ENCODE assay signal across 8 mouse cellular contexts in genomic region chr3:82145978-82146377, GRCm38 (mm10). TPM values are rescaled to one million over a fixed set of nuclear protein-coding genes. Genes with fewer than 3 reads are reported as not detected.
DNase-seq lines count a peak whose midpoint lies in the region; ATAC-seq and TF ChIP-seq lines count a peak whose summit lies in the region.

No protein-coding gene starts in this region.

- no peak for ATAC-seq in lung, postnatal 0 days

- no peak overlapping the region for H3K9ac ChIP-seq in lung, postnatal 0 days (replicated peaks; ENCODE audit: low read depth)

- H3K4me1 ChIP-seq in lung, postnatal 0 days (ENCODE audit: insufficient read depth, low read depth, low read length), result no peaks in the 10 kb centered on the region; the same call in 1 of the 2 replicates
- peaks cover 15% of the 10 kb centered on the region for H3K4me1 ChIP-seq in midbrain, embryonic 10.5 days

- no peak for TF ChIP-seq EP300 in lung, postnatal 0 days (IDR thresholded peaks at IDR 0.05)

- no peaks in the 10 kb centered on the region for H3K9me3 ChIP-seq in lung, postnatal 0 days (ENCODE audit: low read length)
- no peaks in the 10 kb centered on the region for H3K9me3 ChIP-seq in midbrain, embryonic 10.5 days (replicated peaks)

- no peaks in the 10 kb centered on the region for H3K36me3 ChIP-seq in lung, postnatal 0 days (ENCODE audit: insufficient read depth, low read length)
- no peaks in the 10 kb centered on the region for H3K36me3 ChIP-seq in midbrain, embryonic 10.5 days

- H3K27me3 ChIP-seq in lung, postnatal 0 days (replicated peaks; ENCODE audit: insufficient read depth, low read length), result no peaks in the 10 kb centered on the region
- H3K27me3 ChIP-seq in midbrain, embryonic 10.5 days (ENCODE audit: low read depth, poor library complexity, severe bottlenecking), result peaks cover 24% of the 10 kb centered on the region

- peak overlapping the region; percentile 33; the same call in 1 of the 2 replicates for H3K27ac ChIP-seq in lung, postnatal 0 days (ENCODE audit: low read length)
- H3K27ac ChIP-seq in midbrain, embryonic 10.5 days (replicated peaks), result no peak overlapping the region

- peak; percentile 2 for DNase-seq in embryo, embryonic 11 days
- no peak for DNase-seq in embryo, embryonic 10.5 days (ENCODE audit: low spot score)
- DNase-seq in lung, postnatal 0 days (ENCODE audit: low spot score), result no peak
- DNase-seq in lung, postnatal 25 days (ENCODE audit: low spot score), result no peak
- no peak for DNase-seq in midbrain, embryonic 10.5 days (ENCODE audit: low spot score)
- no peak for DNase-seq in thymus, postnatal 36 days
- DNase-seq in left cerebral cortex, postnatal 36 days (ENCODE audit: low spot score in 2 of 2), result no peak
- DNase-seq in left cerebral cortex, adult 8-10 months (ENCODE audit: low spot score in 2 of 2), result no peak

- no peak overlapping the region for H3K4me3 ChIP-seq in lung, postnatal 0 days (ENCODE audit: low read depth, low read length)
- peak overlapping the region; percentile 65 for H3K4me3 ChIP-seq in midbrain, embryonic 10.5 days

- no peak for TF ChIP-seq CTCF in lung, postnatal 0 days (IDR thresholded peaks at IDR 0.05)

- intact Hi-C loops in left cerebral cortex, postnatal 36 days (cut with DNase I), result loop anchor here (10.0 kb wide), 2 partner anchors 129 to 189 kb away; no protein-coding TSS in a partner anchor

- peak overlapping the region; percentile 76 for H3K4me2 ChIP-seq in lung, postnatal 0 days (replicated peaks; ENCODE audit: low read depth, low read length)

RNA-seq across cellular contexts. Expression of gene Gucy1a1, which starts 0.4 kb away (rescaled TPM):
- polyA plus RNA-seq in lung, postnatal 0 days (2015; fragmentation: Nextera tagmentation; extraction: Ambion mirVana), result 101 and 107 TPM in 2 replicates
- 2.1 and 3.3 TPM in 2 replicates for polyA plus RNA-seq in midbrain, embryonic 10.5 days (2016; fragmentation: Nextera tagmentation; extraction: Ambion mirVana)
- total RNA-seq in left cerebral cortex, postnatal 36 days (2021), result 10 to 100 TPM; 72.3 to 85.1 TPM
- total RNA-seq in left cerebral cortex, adult 8-10 months (2022), result 100 to 1,000 TPM in 1 of 4 experiments, 10 to 100 TPM in 3; 82.9 to 101 (median 91.5) TPM
